Mouse (Mus musculus): ENCODE measurements around the gene H2-DMa.

The H2-DMa gene

GRCm38 (mm10) chr17:34164202-34164895 is 45.0 kb downstream of the H2-DMa start:
- no peak for DNase-seq

- DNase-seq = no peak
Measured at GRCm38 (mm10) chr17:34165033-34165730, 45.8 kb downstream of the H2-DMa start.

- DNase-seq = peak; percentile 20 to 22
Measured at GRCm38 (mm10) chr17:34169279-34169678, 49.9 kb downstream of the H2-DMa start.

GRCm38 (mm10) chr17:34170487-34170876 is 51.1 kb downstream of the H2-DMa start:
- DNase-seq = no peak

- DNase-seq = peak; percentile 74 to 83
Measured at GRCm38 (mm10) chr17:34170877-34171498, 51.6 kb downstream of the H2-DMa start.

GRCm38 (mm10) chr17:34172528-34172927 is 53.2 kb downstream of the H2-DMa start:
- DNase-seq = no peak

- DNase-seq = no peak
Measured at GRCm38 (mm10) chr17:34174075-34174474, 54.7 kb downstream of the H2-DMa start.

GRCm38 (mm10) chr17:34177179-34177578 is 57.8 kb downstream of the H2-DMa start:
- DNase-seq = no peak

- no peak for DNase-seq
Measured at GRCm38 (mm10) chr17:34179019-34179418, 59.7 kb downstream of the H2-DMa start.

- DNase-seq = no peak
Measured at GRCm38 (mm10) chr17:34179913-34180859, 60.8 kb downstream of the H2-DMa start.

GRCm38 (mm10) chr17:34183564-34184219 is 64.4 kb downstream of the H2-DMa start:
- no peak for DNase-seq

- DNase-seq = no peak
Measured at GRCm38 (mm10) chr17:34185526-34185925, 66.2 kb downstream of the H2-DMa start.

- no peak for DNase-seq
Measured at GRCm38 (mm10) chr17:34186885-34187260, 67.5 kb downstream of the H2-DMa start.

- peak; percentile 84 to 86 for DNase-seq
Measured at GRCm38 (mm10) chr17:34187261-34187916, 68.0 kb downstream of the H2-DMa start, which contains the start of the genes Tap1 and Psmb9. Gene Tap1, plus strand, starts transcription at chr17:34187553. Gene Psmb9, minus strand, starts transcription at chr17:34187764.

- no peak for DNase-seq
Measured at GRCm38 (mm10) chr17:34188010-34188409, 68.7 kb downstream of the H2-DMa start.

All from cerebellum, adult 18-20 months (tissue).